Mouse (Mus musculus): ENCODE data around the gene Mif4gd.

GRCm38 (mm10) chr11:115584376-115585073, 28.2 kb downstream of the Mif4gd start:
- TF ChIP-seq CTCF (conservative IDR thresholded peaks at IDR 0.05; ENCODE audit: insufficient read depth, insufficient read length, low read depth, low read length) (no peak), POLR2A (IDR thresholded peaks at IDR 0.05; ENCODE audit: low read depth, low read length) (no peak)
